Mouse (Mus musculus) neural tube, postnatal 0 days (tissue): ENCODE data around the gene Gpn1. TPM values are rescaled to one million over a fixed set of nuclear protein-coding genes. Genes with fewer than 3 reads are reported as not detected.

ENCODE experiments used
- polyA plus RNA-seq: library from polyadenylated mRNA; unstranded; fragments of >200 nt; fragmentation: Nextera tagmentation; extraction: Ambion mirVana; gene quantifications from 2 replicates; pipeline ENCODE4 v1.2.1, GENCODE M21; 2015

The Gpn1 gene
- 62.2 and 73.0 TPM in 2 replicates for polyA plus RNA-seq

GRCm38 (mm10) chr5:31494513-31495297, at the start of gene Gpn1:
Gpn1 (plus strand) TSS chr5:31494741.

GRCm38 (mm10) chr5:31451878-31452561, 42.5 kb upstream of the Gpn1 start, which contains the start of gene Zfp512:
Zfp512 (plus strand) TSS chr5:31452431.

GRCm38 (mm10) chr5:31485440-31485839, 9.1 kb upstream of the Gpn1 start, which contains the start of gene 4930548H24Rik:
4930548H24Rik (plus strand) TSS chr5:31485740.

GRCm38 (mm10) chr5:31526354-31527116, 32.0 kb downstream of the Gpn1 start, which contains the start of gene Slc4a1ap:
Slc4a1ap (plus strand) TSS chr5:31526995.

GRCm38 (mm10) chr5:31527707-31528106, 33.2 kb downstream of the Gpn1 start, which contains the start of gene Supt7l:
Supt7l (minus strand) TSS chr5:31527807.

Other genes starting within 250 kb of the Gpn1 start
- 4.7 and 5.5 TPM in 2 replicates for gene Krtcap3, start 243.1 kb upstream of the Gpn1 start, polyA plus RNA-seq
- gene Ift172, start 203.6 kb upstream of the Gpn1 start, polyA plus RNA-seq: 21.7 and 24.5 TPM in 2 replicates
- 165 and 168 TPM in 2 replicates for gene Fndc4, start 198.7 kb upstream of the Gpn1 start, polyA plus RNA-seq
- gene Gckr, start 197.3 kb upstream of the Gpn1 start, polyA plus RNA-seq: 0.32 and 0.43 TPM in 2 replicates
- 58.2 and 66.0 TPM in 2 replicates for gene Zfp512, start 42.3 kb upstream of the Gpn1 start, polyA plus RNA-seq
- not detected in 2 replicates for gene 4930548H24Rik, start 9.0 kb upstream of the Gpn1 start, polyA plus RNA-seq
- 34.7 and 35.2 TPM in 2 replicates for gene Slc4a1ap, start 32.3 kb downstream of the Gpn1 start, polyA plus RNA-seq
- 16.9 and 17.2 TPM in 2 replicates for gene Supt7l, start 33.1 kb downstream of the Gpn1 start, polyA plus RNA-seq
- gene Mrpl33, start 102.2 kb downstream of the Gpn1 start, polyA plus RNA-seq: 298 and 326 TPM in 2 replicates
- 3.1 and 3.9 TPM in 2 replicates for gene Rbks, start 202.9 kb downstream of the Gpn1 start, polyA plus RNA-seq
- 62.6 and 63.6 TPM in 2 replicates for gene Babam2, start 202.9 kb downstream of the Gpn1 start, polyA plus RNA-seq